Comparison of ENCODE assay signal across 12 mouse cellular contexts in genomic region chr2:118468354-118468753, GRCm38 (mm10).
"Had no signal": no experiment of that assay in that cellular context is flagged by ENCODE, and none has a peak within 500 bp of the region (broad histone marks: within the 10 kb centered on the region; RNA-seq: fewer than 3 reads in every experiment).

No protein-coding gene starts in this region.

- DNase-seq: left cerebral cortex, postnatal 4 days; liver; liver, embryonic 13.5 days; liver, postnatal 0 days; lung, adult 18-20 months; lung, adult 2 months; lung, embryonic 14.5 days; lung, postnatal 10 days; lung, postnatal 14 days; lung, postnatal 36 days; lung, postnatal 4 days; midbrain, embryonic 14.5 days had no signal
